Mouse (Mus musculus) cerebellum, adult 2 months (tissue): ENCODE measurements around the gene 4930505A04Rik. TPM values are rescaled to one million over a fixed set of nuclear protein-coding genes. Genes with fewer than 3 reads are reported as not detected.
A peak's percentile ranks its signal among the peaks of the same experiment; 100 is the strongest.

ENCODE experiments used
- DNase-seq, 2 experiments: peaks; one replicate each; pipeline ENCODE4 v3.0.0; 2021
- H3K27ac ChIP-seq: fragments of 200-500 bp; 2 replicates; pipeline ENCODE4 v1.5.1; 2012; ENCODE audit warnings: low read length, control low read depth, inconsistent platforms; ENCODE audit not compliant: insufficient read depth
- H3K27me3 ChIP-seq: fragments of 200-500 bp; 2 replicates; pipeline ENCODE4 v1.6.1; 2012; ENCODE audit warnings: inconsistent platforms, mild to moderate bottlenecking, low read length, moderate library complexity; ENCODE audit not compliant: control insufficient read depth, insufficient read depth
- H3K4me1 ChIP-seq: fragments of 200-500 bp; 2 replicates; pipeline ENCODE4 v1.6.1; 2011; ENCODE audit warnings: low read length; ENCODE audit not compliant: control insufficient read depth, insufficient read depth
- H3K4me3 ChIP-seq: fragments of 200-500 bp; replicated peaks from 2 replicates; pipeline ENCODE3; 2011; ENCODE audit warnings: mild to moderate bottlenecking, low read depth, low read length, control low read depth; ENCODE audit not compliant: insufficient read depth
- CTCF ChIP-seq: fragments of 200-500 bp; IDR thresholded peaks from 2 replicates; pipeline ENCODE4 v1.5.1; 2011; ENCODE audit warnings: low read depth, mild to moderate bottlenecking, control low read depth, low read length, moderate library complexity, borderline replicate concordance; ENCODE audit not compliant: insufficient read depth
- POLR2A ChIP-seq: fragments of 200-500 bp; IDR thresholded peaks from 2 replicates; pipeline ENCODE4 v1.6.1; 2011; ENCODE audit warnings: low read length, control low read depth, borderline replicate concordance; ENCODE audit not compliant: insufficient read depth
- WGBS: fragments of 180-500 bp; shearing (Covaris S2); methylation state at CpG from one replicate; pipeline ENCODE4 v1.1.7; 2018; 5-methylcytosine and 5-hydroxymethylcytosine counted together
- polyA plus RNA-seq: library from polyadenylated mRNA; depleted of rRNA; stranded (reverse); fragments of >200 nt; gene quantifications from 2 replicates; pipeline ENCODE4 v1.2.3, GENCODE M21; 2012; rRNA removed

4930505A04Rik gene
- polyA plus RNA-seq: 0.13 and 0.20 TPM in 2 replicates

DNA sequence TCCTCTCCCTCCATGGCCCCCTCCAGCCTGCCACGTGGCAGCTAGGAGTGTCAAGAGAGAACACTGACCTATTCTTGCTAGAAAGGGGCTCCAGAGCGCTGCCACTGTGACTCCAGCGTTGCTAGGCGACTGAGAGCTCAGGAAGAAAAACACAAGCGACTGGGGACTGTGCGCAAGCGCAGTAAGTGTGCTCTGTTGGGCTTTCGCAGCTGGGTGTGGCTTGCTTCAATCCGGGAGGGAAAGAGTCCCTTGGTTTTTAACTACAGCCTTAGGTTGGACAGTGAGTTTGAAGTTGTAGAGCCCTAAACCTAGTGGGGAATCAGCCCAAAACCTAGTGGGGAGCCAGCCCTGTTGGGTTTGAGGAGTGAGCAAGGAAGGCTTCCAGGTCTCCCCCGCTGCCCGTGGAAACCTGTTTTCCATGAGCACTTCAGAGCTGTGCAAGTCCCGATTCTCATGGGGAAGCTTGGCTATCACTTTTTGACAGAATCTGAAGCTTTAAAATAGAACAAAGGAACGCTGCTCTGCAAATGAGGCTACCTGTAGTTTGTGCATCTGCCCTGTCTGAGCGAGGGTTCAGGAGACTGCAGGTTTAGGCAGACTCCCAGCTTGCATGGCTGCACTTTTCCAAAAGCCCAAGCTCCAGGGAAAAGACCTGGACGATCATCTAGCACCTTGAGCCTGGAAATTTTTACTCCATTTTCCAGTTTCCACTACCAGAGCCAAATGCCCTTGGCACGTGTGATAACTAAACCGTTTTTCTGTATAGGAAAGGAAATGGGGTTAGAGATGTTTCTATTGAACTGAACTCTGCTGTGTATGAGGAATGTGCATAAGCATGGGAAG lies at the start of gene 4930505A04Rik:
Gene 4930505A04Rik, minus strand, starts transcription at position 77 of the 843 bp plus-strand sequence.
- Histone ChIP-seq H3K4me3 (peak within 1 kb of the TSS; percentile 85), H3K27ac (peak within 1 kb of the TSS; percentile 64), H3K27me3 (no peaks in the 10 kb centered on the region), H3K4me1 (peaks cover 3% of the 10 kb centered on the region; the same call in 1 of the 2 replicates)
- under 1% methylated on average over 17 of the region's 17 CpGs for WGBS
- DNase-seq: peak; percentile 80 to 87
- TF ChIP-seq POLR2A: peak; percentile 33; the same call in 1 of the 2 replicates
- TF ChIP-seq CTCF: no peak

- H3K4me3 ChIP-seq: no peak overlapping the region
- DNase-seq: no peak
- TF ChIP-seq CTCF: no peak
- no peak for TF ChIP-seq POLR2A
These were observed 45.5 kb upstream of the 4930505A04Rik start for GRCm38 (mm10) chr11:30517133-30517532.

GRCm38 (mm10) chr11:30508178-30508577 lies 36.6 kb upstream of the 4930505A04Rik start:
- TF ChIP-seq CTCF: no peak
- no peak for TF ChIP-seq POLR2A
- H3K27me3 ChIP-seq: no peaks in the 10 kb centered on the region
- H3K4me3 ChIP-seq: no peak overlapping the region
- H3K27ac ChIP-seq: no peak overlapping the region
- peak; percentile 33 to 84 for DNase-seq
- 13% methylated on average over 4 of the region's 4 CpGs for WGBS
- H3K4me1 ChIP-seq: no peaks in the 10 kb centered on the region; the same call in 1 of the 2 replicates

More at GRCm38 (mm10) chr11:30517133-30517532, 45.5 kb upstream of the 4930505A04Rik start:
- H3K4me1 ChIP-seq: no peaks in the 10 kb centered on the region
- 82% methylated on average over 2 of the region's 2 CpGs for WGBS
- H3K27me3 ChIP-seq: no peaks in the 10 kb centered on the region
- no peak overlapping the region for H3K27ac ChIP-seq

DNA sequence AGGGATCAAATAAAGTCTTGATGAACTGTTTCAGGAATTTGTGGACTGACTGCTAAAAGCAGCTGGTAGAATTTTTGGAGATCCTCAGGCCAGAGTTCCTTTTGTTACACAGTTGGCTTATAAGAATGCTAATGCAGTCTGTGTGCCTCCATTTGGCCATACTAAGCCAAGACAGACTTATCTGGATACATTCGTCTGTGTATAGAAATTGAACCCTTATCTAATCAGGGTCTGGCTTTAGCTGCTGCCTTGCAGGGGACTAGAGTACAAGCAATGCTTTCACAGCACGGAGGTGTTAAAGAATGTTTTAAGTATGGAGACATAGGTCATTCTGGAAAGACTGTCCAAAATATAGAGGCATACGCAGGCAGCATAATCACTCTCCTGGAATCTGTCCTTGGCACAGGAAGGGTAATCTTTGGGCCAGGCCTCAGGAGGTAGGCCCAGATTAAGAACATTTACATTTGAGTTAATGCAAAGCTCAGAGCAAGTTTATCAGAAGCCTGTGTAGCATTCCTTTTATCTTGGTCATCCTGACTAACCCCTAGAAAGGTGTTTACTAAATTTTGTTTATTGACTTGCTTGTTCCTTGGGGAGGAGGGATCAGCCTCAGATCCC lies 27.2 kb upstream of the 4930505A04Rik start:
- Histone ChIP-seq H3K27me3 (no peaks in the 10 kb centered on the region), H3K4me3 (no peak overlapping the region), H3K27ac (no peak overlapping the region), H3K4me1 (no peaks in the 10 kb centered on the region)
- DNase-seq: no peak
- no peak for TF ChIP-seq POLR2A
- TF ChIP-seq CTCF: no peak
- WGBS: 17% methylated on average over 3 of the region's 3 CpGs

- TF ChIP-seq CTCF: no peak
- no peak for TF ChIP-seq POLR2A
- H3K4me1 ChIP-seq: no peaks in the 10 kb centered on the region
- no peak overlapping the region for H3K4me3 ChIP-seq
- no peak overlapping the region for H3K27ac ChIP-seq
- no peak for DNase-seq
- WGBS: 61% methylated on average over 2 of the region's 2 CpGs
- H3K27me3 ChIP-seq: no peaks in the 10 kb centered on the region
These were observed 25.5 kb upstream of the 4930505A04Rik start for GRCm38 (mm10) chr11:30497151-30497550.

- H3K4me1 ChIP-seq: no peaks in the 10 kb centered on the region
- DNase-seq: no peak
- no peak overlapping the region for H3K4me3 ChIP-seq
- no peaks in the 10 kb centered on the region for H3K27me3 ChIP-seq
- no peak overlapping the region for H3K27ac ChIP-seq
- no peak for TF ChIP-seq CTCF
- TF ChIP-seq POLR2A: no peak
These were observed 20.1 kb upstream of the 4930505A04Rik start for GRCm38 (mm10) chr11:30491515-30492260.

- no peak for DNase-seq
- Histone ChIP-seq H3K4me3 (no peak overlapping the region), H3K27me3 (no peaks in the 10 kb centered on the region), H3K4me1 (no peaks in the 10 kb centered on the region), H3K27ac (no peak overlapping the region)
- WGBS: 60% methylated on average over 10 of the region's 10 CpGs
- TF ChIP-seq POLR2A: no peak
- TF ChIP-seq CTCF: no peak
These were observed 16.6 kb upstream of the 4930505A04Rik start for GRCm38 (mm10) chr11:30488183-30488582.
